Mouse (Mus musculus): ENCODE measurements at regions not wholly inside any gene's neighbourhood (a gene's known extent, or its start where the extent isn't known, plus 50 kb on each side); places are given as distances from the start of the nearest gene placed in this dataset.
A peak's percentile ranks its signal among the peaks of the same experiment; 100 is the strongest.

DNA sequence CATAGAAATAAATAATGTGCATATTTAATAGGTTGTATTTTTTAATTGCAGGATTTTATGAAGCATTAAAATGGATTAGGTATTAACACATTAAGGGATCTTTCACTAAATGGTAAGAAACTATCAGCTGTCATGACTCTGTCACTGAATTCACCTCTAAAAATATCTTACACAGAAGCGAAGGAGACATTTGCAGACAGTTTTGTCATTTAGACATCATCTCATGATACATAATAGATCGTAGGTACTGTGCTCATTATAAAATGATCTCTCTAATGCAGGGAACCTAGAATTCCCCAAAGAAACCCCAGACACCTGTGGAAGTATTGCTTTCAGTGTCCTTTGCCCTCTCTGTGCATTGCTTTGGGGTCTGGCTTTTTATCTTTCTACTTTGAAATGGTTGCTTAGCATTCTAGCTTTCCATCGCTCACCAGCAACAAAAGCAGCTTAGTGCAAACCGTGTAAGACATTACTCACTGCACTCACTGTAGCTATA lies 1270.5 kb downstream of the Olfm4 start:
- Histone ChIP-seq H3K27me3 (replicated peaks) (no peaks in the 10 kb centered on the region), H3K4me3 (no peak overlapping the region), H3K36me3 (replicated peaks) (no peaks in the 10 kb centered on the region), H3K27ac (no peak overlapping the region), H3K4me2 (no peak overlapping the region), H3K4me1 (no peaks in the 10 kb centered on the region), H3K9me3 (no peaks in the 10 kb centered on the region), H3K9ac (no peak overlapping the region)
- 57% methylated on average over 4 of the region's 4 CpGs for WGBS
- ATAC-seq (replicated peaks) = peak; percentile 60

DNA sequence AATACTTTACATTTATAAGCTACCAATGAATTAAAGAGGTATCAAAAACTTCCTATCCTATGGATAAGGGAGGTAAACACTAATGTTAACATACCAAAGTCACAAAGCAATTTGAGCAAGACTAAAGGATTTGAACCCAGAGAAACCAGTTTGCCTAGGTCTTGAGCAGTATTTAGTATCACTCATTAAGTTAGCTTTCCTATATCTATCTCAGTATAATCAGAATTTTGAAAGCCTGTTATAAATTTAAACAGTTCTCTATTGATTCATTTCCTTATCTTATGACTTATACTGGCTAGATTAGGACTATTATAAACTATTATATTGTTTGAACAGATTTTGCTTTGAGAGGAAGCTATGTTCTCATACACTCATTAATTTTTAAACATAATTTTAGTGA lies 1271.5 kb downstream of the Olfm4 start:
- H3K4me1 ChIP-seq = no peaks in the 10 kb centered on the region

GRCm38 (mm10) chr14:81267637-81268373 lies 1283.9 kb downstream of the Olfm4 start:
- H3K9me3 ChIP-seq = no peaks in the 10 kb centered on the region
- no peaks in the 10 kb centered on the region for H3K36me3 ChIP-seq (replicated peaks)
- H3K27me3 ChIP-seq (replicated peaks) = no peaks in the 10 kb centered on the region
- peaks cover 4% of the 10 kb centered on the region; the same call in 1 of the 2 replicates for H3K4me1 ChIP-seq
- peak; percentile 80 for ATAC-seq (replicated peaks)
- no peak overlapping the region for H3K4me3 ChIP-seq
- peak overlapping the region; percentile 42 for H3K27ac ChIP-seq
- 40% methylated on average over 3 of the region's 3 CpGs for WGBS
- no peak overlapping the region for H3K9ac ChIP-seq
- H3K4me2 ChIP-seq = no peak overlapping the region

More for the DNA sequence above, 1271.5 kb downstream of the Olfm4 start:
- Histone ChIP-seq H3K27me3 (replicated peaks) (no peaks in the 10 kb centered on the region), H3K27ac (no peak overlapping the region), H3K9me3 (no peaks in the 10 kb centered on the region), H3K9ac (no peak overlapping the region), H3K4me2 (no peak overlapping the region), H3K36me3 (replicated peaks) (no peaks in the 10 kb centered on the region), H3K4me3 (no peak overlapping the region)
- no peak for ATAC-seq (replicated peaks)

GRCm38 (mm10) chr14:81287489-81288025 lies 1303.7 kb downstream of the Olfm4 start:
- no peak for ATAC-seq (replicated peaks)
- H3K27ac ChIP-seq = no peak overlapping the region
- no peaks in the 10 kb centered on the region for H3K27me3 ChIP-seq (replicated peaks)
- no peaks in the 10 kb centered on the region for H3K9me3 ChIP-seq
- H3K4me1 ChIP-seq = no peaks in the 10 kb centered on the region
- no peaks in the 10 kb centered on the region for H3K36me3 ChIP-seq (replicated peaks)
- H3K9ac ChIP-seq = no peak overlapping the region
- no peak overlapping the region for H3K4me3 ChIP-seq
- H3K4me2 ChIP-seq = no peak overlapping the region
- WGBS = 78% methylated on average over 3 of the region's 3 CpGs

GRCm38 (mm10) chr14:81307160-81307559 lies 1323.3 kb downstream of the Olfm4 start:
- Histone ChIP-seq H3K4me1 (no peaks in the 10 kb centered on the region), H3K4me2 (no peak overlapping the region), H3K9me3 (no peaks in the 10 kb centered on the region), H3K4me3 (no peak overlapping the region), H3K36me3 (replicated peaks) (no peaks in the 10 kb centered on the region), H3K9ac (no peak overlapping the region), H3K27ac (no peak overlapping the region), H3K27me3 (replicated peaks) (no peaks in the 10 kb centered on the region)
- no peak for ATAC-seq (replicated peaks)
- 59% methylated on average over 4 of the region's 4 CpGs for WGBS

DNA sequence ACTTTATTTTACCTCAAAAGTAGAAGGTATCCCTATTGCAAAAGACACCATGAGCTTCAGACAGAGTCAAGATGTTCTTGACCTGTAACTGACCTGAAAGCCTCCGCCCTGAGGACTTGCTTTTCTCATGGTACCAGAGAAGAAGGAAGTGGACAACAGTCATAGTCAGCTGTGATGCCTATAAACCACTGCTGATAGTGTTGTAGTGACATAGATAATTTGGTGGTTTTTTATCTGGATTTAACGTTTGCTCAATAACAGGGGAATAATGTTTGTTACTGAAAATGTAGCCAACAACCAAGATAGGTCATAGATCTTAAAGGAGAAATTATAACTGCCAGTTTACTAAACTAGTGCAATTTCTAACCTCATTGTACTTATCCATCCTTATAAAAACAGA lies 1357.2 kb downstream of the Olfm4 start:
- Histone ChIP-seq H3K9ac (no peak overlapping the region), H3K27me3 (replicated peaks) (no peaks in the 10 kb centered on the region), H3K36me3 (replicated peaks) (no peaks in the 10 kb centered on the region), H3K9me3 (no peaks in the 10 kb centered on the region), H3K4me3 (no peak overlapping the region), H3K4me1 (no peaks in the 10 kb centered on the region), H3K27ac (no peak overlapping the region), H3K4me2 (no peak overlapping the region)
- ATAC-seq (replicated peaks) = no peak
- WGBS = 76% methylated on average over 2 of the region's 2 CpGs

GRCm38 (mm10) chr14:81387566-81387965 lies 1403.7 kb downstream of the Olfm4 start:
- Histone ChIP-seq H3K27ac (no peak overlapping the region), H3K27me3 (replicated peaks) (no peaks in the 10 kb centered on the region), H3K9me3 (no peaks in the 10 kb centered on the region), H3K9ac (no peak overlapping the region), H3K4me3 (no peak overlapping the region), H3K4me2 (no peak overlapping the region), H3K4me1 (no peaks in the 10 kb centered on the region), H3K36me3 (replicated peaks) (no peaks in the 10 kb centered on the region)
- WGBS = 86% methylated on average over 2 of the region's 2 CpGs
- ATAC-seq (replicated peaks) = no peak
